Mouse (Mus musculus): Measurements from ENCODE around the gene Tubg1. TPM values are rescaled to one million over a fixed set of nuclear protein-coding genes. Genes with fewer than 3 reads are reported as not detected.

Gene Tubg1
- 2.5 TPM for polyA plus RNA-seq (2014; fragmentation: Illumina TruSeq; extraction: RNeasy Lipid Tissue Mini Kit (QIAGEN cat#74804); ENCODE audit: low read depth, low replicate concordance)

GRCm38 (mm10) chr11:101119761-101120544, at the start of gene Tubg1, which contains the start of gene Retreg3:
TSS of gene Tubg1 (plus strand) at chr11:101119938.
TSS of gene Retreg3 (minus strand) at chr11:101119893.

GRCm38 (mm10) chr11:101078121-101078520, 41.6 kb upstream of the Tubg1 start, which contains the start of gene Hsd17b1:
TSS of gene Hsd17b1 (plus strand) at chr11:101078411.

GRCm38 (mm10) chr11:101082208-101083082, 37.3 kb upstream of the Tubg1 start, which contains the start of gene Coasy:
TSS of gene Coasy (plus strand) at chr11:101082565.

GRCm38 (mm10) chr11:101086756-101087681, 32.7 kb upstream of the Tubg1 start, which contains the start of gene Mlx:
TSS of gene Mlx (plus strand) at chr11:101087277.

GRCm38 (mm10) chr11:101095314-101096024, 24.3 kb upstream of the Tubg1 start, which contains the start of gene Psmc3ip:
TSS of gene Psmc3ip (minus strand) at chr11:101095436.

GRCm38 (mm10) chr11:101155728-101156371, 36.1 kb downstream of the Tubg1 start, which contains the start of gene Tubg2:
TSS of gene Tubg2 (plus strand) at chr11:101155907.

GRCm38 (mm10) chr11:101170354-101170810, 50.6 kb downstream of the Tubg1 start, which contains the start of gene Cntnap1:
TSS of gene Cntnap1 (plus strand) at chr11:101170523.

GRCm38 (mm10) chr11:101170811-101171610, 51.3 kb downstream of the Tubg1 start, which contains the start of gene Plekhh3:
TSS of gene Plekhh3 (minus strand) at chr11:101171351.

GRCm38 (mm10) chr11:101174851-101175628, 55.3 kb downstream of the Tubg1 start, which contains the start of gene Ccr10:
TSS of gene Ccr10 (minus strand) at chr11:101175443.

Other genes with a start within 250 kb of the Tubg1 start
- gene Stat3, start 180.4 kb upstream of the Tubg1 start, polyA plus RNA-seq (2014; fragmentation: Illumina TruSeq; extraction: RNeasy Lipid Tissue Mini Kit (QIAGEN cat#74804); ENCODE audit: low read depth, low replicate concordance) = 10.7 TPM
- gene Cavin1, start 149.1 kb upstream of the Tubg1 start, polyA plus RNA-seq (2014; fragmentation: Illumina TruSeq; extraction: RNeasy Lipid Tissue Mini Kit (QIAGEN cat#74804); ENCODE audit: low read depth, low replicate concordance) = 5.4 TPM
- 31.0 TPM for gene Atp6v0a1, start 110.5 kb upstream of the Tubg1 start, polyA plus RNA-seq (2014; fragmentation: Illumina TruSeq; extraction: RNeasy Lipid Tissue Mini Kit (QIAGEN cat#74804); ENCODE audit: low read depth, low replicate concordance)
- 0.98 TPM for gene Naglu, start 49.9 kb upstream of the Tubg1 start, polyA plus RNA-seq (2014; fragmentation: Illumina TruSeq; extraction: RNeasy Lipid Tissue Mini Kit (QIAGEN cat#74804); ENCODE audit: low read depth, low replicate concordance)
- 0.62 TPM for gene Hsd17b1, start 41.5 kb upstream of the Tubg1 start, polyA plus RNA-seq (2014; fragmentation: Illumina TruSeq; extraction: RNeasy Lipid Tissue Mini Kit (QIAGEN cat#74804); ENCODE audit: low read depth, low replicate concordance)
- gene Coasy, start 37.4 kb upstream of the Tubg1 start, polyA plus RNA-seq (2014; fragmentation: Illumina TruSeq; extraction: RNeasy Lipid Tissue Mini Kit (QIAGEN cat#74804); ENCODE audit: low read depth, low replicate concordance) = 1.7 TPM
- 8.3 TPM for gene Mlx, start 32.7 kb upstream of the Tubg1 start, polyA plus RNA-seq (2014; fragmentation: Illumina TruSeq; extraction: RNeasy Lipid Tissue Mini Kit (QIAGEN cat#74804); ENCODE audit: low read depth, low replicate concordance)
- gene Psmc3ip, start 24.5 kb upstream of the Tubg1 start, polyA plus RNA-seq (2014; fragmentation: Illumina TruSeq; extraction: RNeasy Lipid Tissue Mini Kit (QIAGEN cat#74804); ENCODE audit: low read depth, low replicate concordance) = 124 TPM
- 14.0 TPM for gene Retreg3, start within 50 bp of the Tubg1 start, polyA plus RNA-seq (2014; fragmentation: Illumina TruSeq; extraction: RNeasy Lipid Tissue Mini Kit (QIAGEN cat#74804); ENCODE audit: low read depth, low replicate concordance)
- 0.22 TPM for gene Tubg2, start 36.0 kb downstream of the Tubg1 start, polyA plus RNA-seq (2014; fragmentation: Illumina TruSeq; extraction: RNeasy Lipid Tissue Mini Kit (QIAGEN cat#74804); ENCODE audit: low read depth, low replicate concordance)
- gene Cntnap1, start 50.6 kb downstream of the Tubg1 start, polyA plus RNA-seq (2014; fragmentation: Illumina TruSeq; extraction: RNeasy Lipid Tissue Mini Kit (QIAGEN cat#74804); ENCODE audit: low read depth, low replicate concordance) = 0.13 TPM
- not detected for gene Plekhh3, start 51.4 kb downstream of the Tubg1 start, polyA plus RNA-seq (2014; fragmentation: Illumina TruSeq; extraction: RNeasy Lipid Tissue Mini Kit (QIAGEN cat#74804); ENCODE audit: low read depth, low replicate concordance)
- not detected for gene Ccr10, start 55.5 kb downstream of the Tubg1 start, polyA plus RNA-seq (2014; fragmentation: Illumina TruSeq; extraction: RNeasy Lipid Tissue Mini Kit (QIAGEN cat#74804); ENCODE audit: low read depth, low replicate concordance)
- 12.7 TPM for gene Ezh1, start 106.5 kb downstream of the Tubg1 start, polyA plus RNA-seq (2014; fragmentation: Illumina TruSeq; extraction: RNeasy Lipid Tissue Mini Kit (QIAGEN cat#74804); ENCODE audit: low read depth, low replicate concordance)
- gene Ramp2, start 126.1 kb downstream of the Tubg1 start, polyA plus RNA-seq (2014; fragmentation: Illumina TruSeq; extraction: RNeasy Lipid Tissue Mini Kit (QIAGEN cat#74804); ENCODE audit: low read depth, low replicate concordance) = 1.1 TPM
- gene Vps25, start 133.8 kb downstream of the Tubg1 start, polyA plus RNA-seq (2014; fragmentation: Illumina TruSeq; extraction: RNeasy Lipid Tissue Mini Kit (QIAGEN cat#74804); ENCODE audit: low read depth, low replicate concordance) = 28.3 TPM
- 1.5 TPM for gene Wnk4, start 140.6 kb downstream of the Tubg1 start, polyA plus RNA-seq (2014; fragmentation: Illumina TruSeq; extraction: RNeasy Lipid Tissue Mini Kit (QIAGEN cat#74804); ENCODE audit: low read depth, low replicate concordance)
- 172 TPM for gene Cntd1, start 159.1 kb downstream of the Tubg1 start, polyA plus RNA-seq (2014; fragmentation: Illumina TruSeq; extraction: RNeasy Lipid Tissue Mini Kit (QIAGEN cat#74804); ENCODE audit: low read depth, low replicate concordance)
- 4.0 TPM for gene Coa3, start 159.2 kb downstream of the Tubg1 start, polyA plus RNA-seq (2014; fragmentation: Illumina TruSeq; extraction: RNeasy Lipid Tissue Mini Kit (QIAGEN cat#74804); ENCODE audit: low read depth, low replicate concordance)
- 78.8 TPM for gene Becn1, start 182.3 kb downstream of the Tubg1 start, polyA plus RNA-seq (2014; fragmentation: Illumina TruSeq; extraction: RNeasy Lipid Tissue Mini Kit (QIAGEN cat#74804); ENCODE audit: low read depth, low replicate concordance)
- gene Psme3, start 196.3 kb downstream of the Tubg1 start, polyA plus RNA-seq (2014; fragmentation: Illumina TruSeq; extraction: RNeasy Lipid Tissue Mini Kit (QIAGEN cat#74804); ENCODE audit: low read depth, low replicate concordance) = 427 TPM
- gene Aoc2, start 205.1 kb downstream of the Tubg1 start, polyA plus RNA-seq (2014; fragmentation: Illumina TruSeq; extraction: RNeasy Lipid Tissue Mini Kit (QIAGEN cat#74804); ENCODE audit: low read depth, low replicate concordance) = 0.48 TPM
- gene Aoc3, start 210.7 kb downstream of the Tubg1 start, polyA plus RNA-seq (2014; fragmentation: Illumina TruSeq; extraction: RNeasy Lipid Tissue Mini Kit (QIAGEN cat#74804); ENCODE audit: low read depth, low replicate concordance) = 2.1 TPM
- not detected for gene G6pc, start 247.6 kb downstream of the Tubg1 start, polyA plus RNA-seq (2014; fragmentation: Illumina TruSeq; extraction: RNeasy Lipid Tissue Mini Kit (QIAGEN cat#74804); ENCODE audit: low read depth, low replicate concordance)